Mouse (Mus musculus) urinary bladder, adult 2 months (tissue): ENCODE data around the gene Nfia. TPM values are rescaled to one million over a fixed set of nuclear protein-coding genes. Genes with fewer than 3 reads are reported as not detected.

Source experiments
- DNase-seq: peaks from one replicate; pipeline ENCODE4 v3.0.0; 2022; ENCODE audit warnings: low spot score
- polyA plus RNA-seq: library from polyadenylated mRNA; depleted of rRNA; stranded (reverse); fragments of >200 nt; gene quantifications from 2 replicates; pipeline ENCODE4 v1.2.3, GENCODE M21; 2012

The Nfia gene
- polyA plus RNA-seq, 1 experiment = 19.6 TPM

- DNase-seq = no peak
These were observed 169.1 kb downstream of the Nfia start for GRCm38 (mm10) chr4:97941616-97942015.

DNA sequence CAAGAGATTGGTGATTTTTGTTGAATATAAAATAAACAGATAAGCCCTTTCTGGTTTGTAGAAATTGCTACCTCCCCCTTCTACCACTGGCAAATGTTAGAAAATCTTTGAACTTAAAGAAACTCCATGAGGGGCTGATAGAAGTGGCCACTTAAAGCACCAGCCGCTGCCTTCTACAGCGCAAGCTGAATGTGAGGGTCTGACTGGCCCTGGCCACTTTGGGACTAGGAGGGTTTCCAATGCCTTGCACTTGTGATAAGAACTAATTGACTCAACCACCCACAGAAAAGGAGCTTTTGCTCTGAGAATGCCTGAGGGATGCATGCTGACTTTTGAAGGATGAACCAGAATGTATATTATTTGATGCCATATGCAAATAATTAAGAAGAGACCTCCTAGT is 171.8 kb downstream of the Nfia start:
- DNase-seq = no peak

DNA sequence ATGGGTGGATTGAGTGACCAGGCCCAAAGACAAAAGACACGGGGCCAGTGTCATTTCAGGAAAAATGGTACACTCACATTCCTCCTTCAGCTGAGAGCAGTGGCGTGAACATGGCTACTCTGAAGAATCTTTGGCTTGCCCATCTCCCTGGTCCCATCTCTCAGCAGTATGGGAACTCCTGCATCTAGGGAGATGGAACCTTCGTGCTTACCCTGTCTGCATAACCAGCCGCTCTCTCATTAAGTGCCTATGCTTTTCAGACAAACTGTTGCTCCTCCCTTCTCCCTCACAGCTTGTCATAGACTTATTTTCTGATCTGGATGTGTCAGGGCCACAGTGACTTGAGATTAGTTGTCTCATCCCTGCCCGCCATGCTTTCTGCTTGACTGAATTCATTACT is 174.9 kb downstream of the Nfia start:
- no peak for DNase-seq

DNA sequence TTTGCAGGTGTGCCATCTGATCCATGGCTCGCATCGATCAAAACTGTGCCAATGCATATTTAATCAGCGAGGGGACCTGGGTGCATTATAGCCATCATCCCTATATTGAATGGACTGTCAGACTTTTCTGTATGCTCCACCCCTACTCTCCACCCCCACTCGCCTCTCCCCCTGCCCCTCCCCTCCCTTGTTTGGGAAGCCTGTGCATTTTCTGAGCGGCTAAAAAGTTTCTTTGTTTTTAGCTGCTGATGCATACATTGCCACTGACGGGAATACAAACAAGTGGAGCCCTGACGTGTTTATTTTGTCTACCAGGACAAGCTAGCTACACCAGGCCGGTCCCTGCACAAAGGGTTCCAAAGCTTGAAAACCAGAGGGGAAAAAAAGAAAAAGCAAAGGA is 175.7 kb downstream of the Nfia start:
- DNase-seq = no peak

DNA sequence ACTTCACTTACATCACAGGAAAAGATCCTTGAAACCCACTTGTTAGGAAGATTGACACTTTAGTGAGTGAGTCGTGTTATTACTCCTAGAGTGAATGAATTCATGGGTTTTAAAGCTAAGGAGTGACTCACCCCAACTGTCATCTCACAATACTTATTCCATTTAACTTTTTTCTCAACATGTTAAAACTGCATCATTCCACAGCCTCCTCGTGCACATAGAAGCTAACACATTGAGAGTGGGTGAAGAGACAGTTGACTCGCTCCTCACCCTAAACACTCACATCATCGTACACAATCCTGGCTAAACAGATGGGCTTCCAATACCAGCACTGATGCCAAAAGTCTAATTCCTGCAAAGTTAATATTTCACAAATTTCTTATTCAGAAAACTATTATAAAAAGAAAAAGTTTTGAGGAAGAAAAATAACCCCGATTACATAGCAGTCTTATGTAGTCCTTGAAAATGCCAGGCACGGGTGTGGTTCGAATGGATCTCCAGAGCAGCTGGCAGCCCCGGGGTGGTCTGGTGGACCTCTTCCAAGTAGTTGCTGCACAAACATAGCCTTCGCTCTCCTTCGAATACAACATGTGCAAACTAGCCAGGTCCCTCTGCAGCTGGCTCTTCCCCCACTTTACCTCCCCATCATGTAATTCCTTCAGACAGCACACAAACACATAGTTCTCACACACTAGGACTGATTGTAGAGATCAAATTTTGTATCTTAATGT is 178.0 kb downstream of the Nfia start:
- DNase-seq = no peak

DNA sequence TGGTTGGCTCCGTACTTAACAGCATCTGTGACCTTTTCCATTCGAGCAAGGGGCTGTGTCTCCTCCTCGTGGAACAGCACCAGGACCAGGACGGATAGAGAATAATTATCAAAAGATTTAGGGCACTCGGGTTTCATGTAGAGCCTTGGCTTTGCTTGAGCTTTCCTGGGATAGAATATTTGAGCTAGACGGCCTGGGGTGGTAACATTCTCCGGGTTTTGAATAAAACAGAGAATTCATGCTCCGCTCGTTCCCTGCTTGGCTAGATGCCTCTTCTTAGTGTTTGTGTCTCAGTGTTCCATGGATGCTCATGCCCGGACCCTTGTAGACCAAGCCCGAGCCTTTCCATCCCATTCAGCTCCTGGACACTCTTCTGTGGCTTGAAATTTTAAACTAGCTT is 181.4 kb downstream of the Nfia start:
- no peak for DNase-seq

GRCm38 (mm10) chr4:97958121-97958520 is 185.6 kb downstream of the Nfia start:
- no peak for DNase-seq

GRCm38 (mm10) chr4:97962856-97963255 is 190.3 kb downstream of the Nfia start:
- no peak for DNase-seq

- no peak for DNase-seq
These were observed 191.4 kb downstream of the Nfia start for GRCm38 (mm10) chr4:97963951-97964350.

GRCm38 (mm10) chr4:97968786-97969348 is 196.3 kb downstream of the Nfia start:
- no peak for DNase-seq

- no peak for DNase-seq
These were observed 200.5 kb downstream of the Nfia start for GRCm38 (mm10) chr4:97973064-97973463.

DNA sequence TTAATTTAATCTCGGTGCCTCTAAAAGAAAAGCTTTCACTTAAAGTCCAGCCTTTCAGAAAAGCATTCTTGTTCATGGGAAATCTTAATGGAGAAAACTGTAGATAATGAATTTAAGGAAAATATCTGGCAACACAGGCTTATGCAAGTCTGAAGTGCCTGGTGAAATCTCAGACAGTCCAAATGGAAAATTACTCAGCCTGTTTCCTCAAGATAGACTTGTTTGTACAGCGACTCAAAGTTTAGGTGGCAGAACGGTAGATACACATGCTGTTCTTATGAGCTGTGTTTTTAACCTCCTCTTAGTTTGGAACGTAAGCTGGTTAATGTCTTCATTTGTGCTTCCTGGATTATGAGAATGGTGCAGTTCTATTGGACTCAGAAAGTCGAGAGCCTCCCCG is 201.5 kb downstream of the Nfia start:
- DNase-seq = no peak

DNA sequence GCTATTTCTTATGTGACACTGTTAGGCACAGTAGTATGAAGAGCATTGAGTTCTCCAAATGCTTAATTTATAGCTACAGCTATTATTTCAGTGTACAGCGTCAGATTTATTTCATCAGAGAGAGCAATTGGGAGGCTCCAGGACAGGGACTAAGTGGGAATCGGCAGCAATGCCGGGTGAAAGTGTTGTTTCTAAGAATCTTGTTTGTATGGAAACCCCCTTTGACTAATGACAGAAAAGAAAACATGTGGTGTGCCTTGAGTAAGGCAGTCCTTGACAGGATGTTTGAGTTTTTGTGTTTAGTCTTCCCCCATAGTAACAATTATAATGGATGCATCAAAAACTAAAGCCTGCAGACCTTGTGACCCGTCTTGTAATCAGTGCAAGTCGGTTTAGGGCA is 204.4 kb downstream of the Nfia start:
- no peak for DNase-seq

GRCm38 (mm10) chr4:97984361-97984760 is 211.8 kb downstream of the Nfia start:
- DNase-seq = no peak

GRCm38 (mm10) chr4:97986056-97986734 is 213.7 kb downstream of the Nfia start:
- no peak for DNase-seq

DNA sequence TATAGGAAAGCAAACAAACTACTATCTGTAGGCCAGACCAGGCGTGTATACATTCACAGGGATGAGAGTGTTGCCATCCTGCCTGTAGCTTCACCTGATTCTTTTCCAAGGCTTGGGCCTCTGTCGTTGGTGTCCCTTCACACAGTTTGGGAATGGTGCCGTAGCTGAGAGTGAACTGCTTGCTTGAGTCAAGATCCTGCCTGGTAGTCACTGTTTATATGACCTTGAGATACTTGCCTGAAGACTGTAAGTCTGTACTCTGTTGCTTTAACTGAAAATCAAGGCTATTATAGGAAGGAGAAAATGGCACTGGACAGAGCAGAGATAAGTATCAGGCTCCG is 214.2 kb downstream of the Nfia start:
- no peak for DNase-seq

- no peak for DNase-seq
These were observed 216.2 kb downstream of the Nfia start for GRCm38 (mm10) chr4:97988703-97989102.

GRCm38 (mm10) chr4:97990431-97990830 is 217.9 kb downstream of the Nfia start:
- no peak for DNase-seq

DNA sequence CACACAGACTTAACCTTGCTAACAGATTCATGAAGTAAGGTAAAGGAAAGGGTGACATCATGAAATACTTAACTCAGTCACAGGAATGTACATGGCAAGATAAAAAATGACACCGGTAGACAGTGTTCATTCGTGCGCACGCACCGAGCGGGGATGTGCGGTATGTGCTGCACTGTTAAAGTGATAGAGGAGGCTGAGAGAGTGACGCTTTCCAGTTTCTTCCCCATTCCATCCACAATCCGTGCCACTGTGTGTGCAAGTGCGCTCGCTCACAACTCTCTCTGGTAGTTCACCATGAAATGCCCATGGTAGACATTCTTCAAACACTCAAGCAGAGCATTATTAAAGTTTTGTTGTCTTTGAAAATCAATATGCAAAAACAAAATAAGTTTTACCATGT is 218.9 kb downstream of the Nfia start:
- no peak for DNase-seq

DNA sequence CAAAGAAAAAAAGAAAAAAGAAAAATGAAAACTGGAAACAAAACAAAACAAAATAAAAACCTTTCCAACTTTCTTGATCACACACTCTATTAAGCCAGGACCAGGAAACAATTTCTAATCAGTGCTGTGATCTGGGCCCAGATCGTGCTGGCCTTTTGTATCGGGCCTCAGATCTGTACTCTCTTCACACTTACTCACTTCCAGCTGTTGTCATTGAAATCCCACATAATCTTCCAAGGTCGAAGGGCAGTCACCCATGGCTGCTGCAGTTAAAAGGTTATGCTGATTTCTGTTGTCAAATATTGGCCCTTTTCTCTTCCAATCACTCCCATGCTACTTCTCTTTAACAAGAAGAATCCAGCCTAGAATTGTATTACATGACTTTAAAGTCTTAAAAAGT is 219.3 kb downstream of the Nfia start:
- no peak for DNase-seq

DNA sequence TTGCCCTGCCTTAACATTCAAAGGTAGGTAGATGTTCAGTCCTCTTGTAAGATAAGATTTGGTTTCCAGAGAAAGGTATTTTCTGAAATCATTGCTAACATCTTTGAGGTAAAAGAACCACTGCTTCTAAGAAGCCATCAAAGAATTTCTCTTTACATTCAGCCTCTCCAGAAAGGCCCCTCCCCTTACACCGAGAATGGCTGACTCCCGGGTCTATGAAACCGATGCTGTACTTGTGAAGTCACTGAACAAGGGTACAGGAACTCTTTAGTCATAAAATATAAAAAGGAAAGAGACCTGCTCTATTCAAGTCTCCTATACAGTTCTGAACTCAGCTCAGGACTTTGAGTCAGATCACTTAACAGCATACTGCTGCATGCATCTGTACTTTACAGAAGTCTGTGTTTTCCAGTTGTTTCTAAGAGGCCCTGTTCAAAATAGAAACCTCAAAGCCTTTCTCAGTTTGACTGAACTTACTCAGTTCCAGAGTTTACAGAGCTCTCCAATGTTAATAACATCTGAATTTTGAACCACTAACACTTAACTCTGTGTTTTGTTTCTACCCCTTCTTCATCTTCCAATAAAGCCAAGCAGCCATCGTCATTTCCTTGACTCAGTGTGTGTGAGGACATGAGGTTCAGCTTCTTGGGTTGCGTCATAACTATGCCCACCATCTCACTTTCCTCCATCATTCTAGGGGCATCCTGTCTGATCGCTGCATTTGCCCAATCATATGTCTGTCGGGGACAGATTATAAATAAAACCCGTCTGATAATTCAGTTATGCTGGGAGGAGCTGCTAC is 223.6 kb downstream of the Nfia start:
- DNase-seq = no peak

- DNase-seq = no peak
These were observed 224.8 kb downstream of the Nfia start for GRCm38 (mm10) chr4:97997151-97997817.
